Mouse (Mus musculus): ENCODE data around the gene Slamf1. TPM values are rescaled to one million over a fixed set of nuclear protein-coding genes. Genes with fewer than 3 reads are reported as not detected.
A peak's percentile ranks its signal among the peaks of the same experiment; 100 is the strongest.

The Slamf1 gene
- polyA plus RNA-seq, 1 experiment from 2014 or later, result 0.25 TPM

DNA sequence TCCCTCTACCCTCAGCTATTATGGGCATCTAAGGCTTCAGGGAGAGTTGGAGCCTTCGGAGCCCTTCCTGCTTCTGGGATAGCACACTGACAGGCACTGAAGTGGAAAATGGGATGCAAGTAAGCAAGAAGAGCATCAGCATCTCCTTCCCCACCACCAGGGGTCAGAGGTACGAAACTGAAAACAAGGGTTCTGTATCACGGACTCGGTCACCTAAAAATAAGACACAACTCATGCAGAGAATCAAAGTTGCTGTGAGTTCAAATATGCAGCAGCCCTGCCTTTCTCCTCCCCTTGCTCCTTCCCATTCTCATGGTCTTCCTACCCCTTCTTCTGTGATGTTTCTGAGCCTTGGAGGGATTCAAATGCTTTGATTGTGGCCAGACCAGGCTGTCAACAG is 58.5 kb downstream of the Slamf1 start:
- no peaks in the 10 kb centered on the region for H3K9me3 ChIP-seq (ENCODE audit: control insufficient read depth, low read length)
- no peak overlapping the region for H3K27ac ChIP-seq (ENCODE audit: low read depth, low read length)
- H3K27me3 ChIP-seq (ENCODE audit: control insufficient read depth, insufficient read depth, low read length), result no peaks in the 10 kb centered on the region
- 0 out of 2 replicates have a peak, but pooled peaks have one; percentile 40 for ATAC-seq (ENCODE audit: low FRiP score)
- WGBS, result 36% methylated on average over 4 of the region's 4 CpGs
- no peak overlapping the region for H3K4me2 ChIP-seq (replicated peaks; ENCODE audit: low read depth, low read length)
- peak; percentile 11 for DNase-seq (ENCODE audit: low spot score)
- no peak overlapping the region for H3K4me3 ChIP-seq (ENCODE audit: low read depth, low read length)
- no peak overlapping the region for H3K9ac ChIP-seq (ENCODE audit: low read depth, low read length)
- no peaks in the 10 kb centered on the region for H3K4me1 ChIP-seq (replicated peaks; ENCODE audit: control insufficient read depth, insufficient read depth, low read length)
- H3K36me3 ChIP-seq (ENCODE audit: control insufficient read depth, insufficient read depth, low read length), result no peaks in the 10 kb centered on the region

GRCm38 (mm10) chr1:171826164-171826563 is 59.2 kb downstream of the Slamf1 start:
- H3K36me3 ChIP-seq (ENCODE audit: control insufficient read depth, insufficient read depth, low read length), result no peaks in the 10 kb centered on the region
- no peak overlapping the region for H3K4me2 ChIP-seq (replicated peaks; ENCODE audit: low read depth, low read length)
- H3K4me3 ChIP-seq (ENCODE audit: low read depth, low read length), result no peak overlapping the region
- ATAC-seq (ENCODE audit: low FRiP score) (peak; percentile 40; the same call in 1 of the 2 replicates), DNase-seq (ENCODE audit: low spot score) (peak; percentile 55)
- no peaks in the 10 kb centered on the region for H3K27me3 ChIP-seq (ENCODE audit: control insufficient read depth, insufficient read depth, low read length)
- H3K4me1 ChIP-seq (replicated peaks; ENCODE audit: control insufficient read depth, insufficient read depth, low read length), result no peaks in the 10 kb centered on the region
- no peak overlapping the region for H3K27ac ChIP-seq (ENCODE audit: low read depth, low read length)
- H3K9ac ChIP-seq (ENCODE audit: low read depth, low read length), result no peak overlapping the region
- H3K9me3 ChIP-seq (ENCODE audit: control insufficient read depth, low read length), result no peaks in the 10 kb centered on the region

GRCm38 (mm10) chr1:171827674-171828073 is 60.7 kb downstream of the Slamf1 start:
- ATAC-seq (ENCODE audit: low FRiP score), result no peak
- Histone ChIP-seq H3K27me3 (ENCODE audit: control insufficient read depth, insufficient read depth, low read length) (no peaks in the 10 kb centered on the region), H3K9ac (ENCODE audit: low read depth, low read length) (no peak overlapping the region), H3K4me2 (replicated peaks; ENCODE audit: low read depth, low read length) (no peak overlapping the region), H3K36me3 (ENCODE audit: control insufficient read depth, insufficient read depth, low read length) (no peaks in the 10 kb centered on the region), H3K9me3 (ENCODE audit: control insufficient read depth, low read length) (no peaks in the 10 kb centered on the region), H3K27ac (ENCODE audit: low read depth, low read length) (no peak overlapping the region), H3K4me1 (replicated peaks; ENCODE audit: control insufficient read depth, insufficient read depth, low read length) (no peaks in the 10 kb centered on the region), H3K4me3 (ENCODE audit: low read depth, low read length) (no peak overlapping the region)
- DNase-seq (ENCODE audit: low spot score), result no peak

DNA sequence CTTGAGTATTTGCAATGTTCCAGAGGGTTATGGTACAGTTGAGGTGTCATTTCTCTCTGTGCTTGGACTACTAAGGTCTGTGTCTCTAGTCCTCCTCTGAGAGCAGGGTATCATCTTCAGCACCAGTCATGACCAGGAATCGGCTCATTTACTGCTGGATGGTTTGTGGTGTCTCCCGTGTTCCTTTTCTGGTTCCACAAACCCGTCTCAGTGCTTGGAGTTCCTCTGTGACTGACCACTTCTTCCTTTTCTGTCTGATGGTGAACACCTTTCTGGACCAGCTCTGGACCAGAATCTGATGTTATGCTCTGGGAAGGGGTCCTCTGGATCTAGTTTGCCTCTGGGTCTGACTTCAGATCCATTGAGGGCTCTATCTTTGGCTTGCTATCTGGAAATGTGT is 72.6 kb downstream of the Slamf1 start, which contains the start of gene Cd84:
TSS of gene Cd84 (plus strand) at position 210 of the 400 bp plus-strand sequence.
- no peak within 1 kb of the TSS for H3K4me3 ChIP-seq (ENCODE audit: low read depth, low read length)
- 93% methylated on average over 3 of the region's 3 CpGs for WGBS
- DNase-seq (ENCODE audit: low spot score), result no peak
- no peaks in the 10 kb centered on the region for H3K27me3 ChIP-seq (ENCODE audit: control insufficient read depth, insufficient read depth, low read length)
- H3K9me3 ChIP-seq (ENCODE audit: control insufficient read depth, low read length), result no peaks in the 10 kb centered on the region
- ATAC-seq (ENCODE audit: low FRiP score), result no peak
- no peak within 1 kb of the TSS for H3K9ac ChIP-seq (ENCODE audit: low read depth, low read length)
- H3K36me3 ChIP-seq (ENCODE audit: control insufficient read depth, insufficient read depth, low read length), result no peaks in the 10 kb centered on the region
- H3K27ac ChIP-seq (ENCODE audit: low read depth, low read length), result no peak within 1 kb of the TSS
- no peaks in the 10 kb centered on the region for H3K4me1 ChIP-seq (replicated peaks; ENCODE audit: control insufficient read depth, insufficient read depth, low read length)
- no peak within 1 kb of the TSS for H3K4me2 ChIP-seq (replicated peaks; ENCODE audit: low read depth, low read length)

DNA sequence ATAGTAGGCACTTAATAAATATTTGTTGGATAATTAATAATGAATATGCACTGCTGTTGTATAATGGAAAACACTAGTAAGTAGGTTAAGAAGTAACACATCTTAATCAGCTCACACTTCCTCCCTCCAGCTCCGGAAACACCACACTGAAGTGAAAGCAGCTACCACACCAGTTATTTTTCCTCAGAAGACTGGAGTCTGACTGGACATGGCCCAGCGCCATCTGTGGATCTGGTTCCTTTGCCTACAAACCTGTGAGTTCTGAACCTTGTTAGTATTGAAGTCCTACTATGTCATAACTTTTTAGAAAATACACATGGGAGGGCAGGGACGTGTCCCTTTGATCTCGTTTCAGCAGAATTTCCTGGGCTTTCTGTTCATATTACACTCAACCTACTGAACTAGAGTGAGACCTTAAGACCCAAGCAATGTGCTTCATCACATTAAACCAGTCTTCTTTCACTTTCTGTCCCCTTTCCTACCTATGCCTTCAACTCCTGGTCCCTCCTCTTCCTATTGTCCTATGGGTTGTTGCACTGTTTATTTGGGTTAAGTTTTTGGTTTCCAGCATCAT is 73.6 kb downstream of the Slamf1 start:
- WGBS, result 89% methylated on average over 4 of the region's 4 CpGs
- no peak overlapping the region for H3K27ac ChIP-seq (ENCODE audit: low read depth, low read length)

DNA sequence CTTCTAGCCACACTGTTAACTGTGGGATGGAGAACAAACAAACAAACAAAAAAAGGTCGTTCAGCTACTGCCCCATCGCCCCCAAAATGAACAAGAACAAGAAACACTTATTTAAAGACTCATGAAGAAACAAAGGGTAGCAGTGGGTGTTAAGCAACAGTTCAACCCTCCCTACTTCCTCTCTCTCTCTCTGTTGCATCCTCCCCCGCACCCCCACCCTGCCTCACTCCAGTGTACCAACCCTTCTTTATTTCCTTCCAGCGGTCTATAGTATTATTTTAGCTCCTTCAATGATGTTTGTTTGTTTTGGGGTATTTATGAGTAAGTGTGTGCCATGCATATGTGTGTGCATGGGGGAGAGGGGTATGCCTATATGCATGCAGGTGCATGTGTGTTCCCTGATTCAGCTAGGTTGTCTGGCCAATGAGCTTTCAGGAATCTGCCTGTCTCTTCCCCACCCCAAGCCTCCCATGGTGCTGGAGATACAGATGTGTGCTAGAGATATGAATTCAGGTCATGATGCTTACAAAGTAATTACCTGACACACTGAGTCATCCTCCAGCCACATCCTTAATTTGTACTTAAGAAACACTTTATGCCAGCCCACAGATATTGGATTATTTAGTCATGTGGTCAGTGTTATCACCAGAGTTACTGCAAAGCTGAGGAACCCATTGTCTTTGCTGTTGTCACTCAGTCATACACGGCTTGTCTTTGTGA is 78.3 kb downstream of the Slamf1 start:
- no peaks in the 10 kb centered on the region for H3K27me3 ChIP-seq (ENCODE audit: control insufficient read depth, insufficient read depth, low read length)
- ATAC-seq (ENCODE audit: low FRiP score) (no peak), DNase-seq (ENCODE audit: low spot score) (no peak)
- H3K9ac ChIP-seq (ENCODE audit: low read depth, low read length), result no peak overlapping the region
- WGBS, result 79% methylated on average over 5 of the region's 5 CpGs
- H3K4me2 ChIP-seq (replicated peaks; ENCODE audit: low read depth, low read length), result no peak overlapping the region
- no peaks in the 10 kb centered on the region for H3K9me3 ChIP-seq (ENCODE audit: control insufficient read depth, low read length)
- H3K4me3 ChIP-seq (ENCODE audit: low read depth, low read length), result no peak overlapping the region
- no peak overlapping the region for H3K27ac ChIP-seq (ENCODE audit: low read depth, low read length)
- no peaks in the 10 kb centered on the region for H3K36me3 ChIP-seq (ENCODE audit: control insufficient read depth, insufficient read depth, low read length)
- H3K4me1 ChIP-seq (replicated peaks; ENCODE audit: control insufficient read depth, insufficient read depth, low read length), result no peaks in the 10 kb centered on the region

More for the DNA sequence above, 73.6 kb downstream of the Slamf1 start:
- ATAC-seq (ENCODE audit: low FRiP score) (no peak), DNase-seq (ENCODE audit: low spot score) (no peak)
- H3K9me3 ChIP-seq (ENCODE audit: control insufficient read depth, low read length), result no peaks in the 10 kb centered on the region
- H3K4me3 ChIP-seq (ENCODE audit: low read depth, low read length), result no peak overlapping the region
- no peaks in the 10 kb centered on the region for H3K4me1 ChIP-seq (replicated peaks; ENCODE audit: control insufficient read depth, insufficient read depth, low read length)
- H3K27me3 ChIP-seq (ENCODE audit: control insufficient read depth, insufficient read depth, low read length), result no peaks in the 10 kb centered on the region
- H3K36me3 ChIP-seq (ENCODE audit: control insufficient read depth, insufficient read depth, low read length), result no peaks in the 10 kb centered on the region
- no peak overlapping the region for H3K4me2 ChIP-seq (replicated peaks; ENCODE audit: low read depth, low read length)
- H3K9ac ChIP-seq (ENCODE audit: low read depth, low read length), result no peak overlapping the region

GRCm38 (mm10) chr1:171848201-171848600 is 81.3 kb downstream of the Slamf1 start:
- H3K9ac ChIP-seq (ENCODE audit: low read depth, low read length), result no peak overlapping the region
- no peaks in the 10 kb centered on the region for H3K36me3 ChIP-seq (ENCODE audit: control insufficient read depth, insufficient read depth, low read length)
- H3K27ac ChIP-seq (ENCODE audit: low read depth, low read length), result no peak overlapping the region
- no peaks in the 10 kb centered on the region for H3K4me1 ChIP-seq (replicated peaks; ENCODE audit: control insufficient read depth, insufficient read depth, low read length)
- no peaks in the 10 kb centered on the region for H3K27me3 ChIP-seq (ENCODE audit: control insufficient read depth, insufficient read depth, low read length)
- no peak overlapping the region for H3K4me3 ChIP-seq (ENCODE audit: low read depth, low read length)
- no peak for DNase-seq (ENCODE audit: low spot score)
- H3K4me2 ChIP-seq (replicated peaks; ENCODE audit: low read depth, low read length), result no peak overlapping the region
- no peak for ATAC-seq (ENCODE audit: low FRiP score)
- no peaks in the 10 kb centered on the region for H3K9me3 ChIP-seq (ENCODE audit: control insufficient read depth, low read length)

- no peak overlapping the region for H3K27ac ChIP-seq (ENCODE audit: low read depth, low read length)
- H3K9ac ChIP-seq (ENCODE audit: low read depth, low read length), result no peak overlapping the region
- H3K4me2 ChIP-seq (replicated peaks; ENCODE audit: low read depth, low read length), result no peak overlapping the region
- no peaks in the 10 kb centered on the region for H3K36me3 ChIP-seq (ENCODE audit: control insufficient read depth, insufficient read depth, low read length)
- H3K27me3 ChIP-seq (ENCODE audit: control insufficient read depth, insufficient read depth, low read length), result no peaks in the 10 kb centered on the region
- no peaks in the 10 kb centered on the region for H3K4me1 ChIP-seq (replicated peaks; ENCODE audit: control insufficient read depth, insufficient read depth, low read length)
- H3K4me3 ChIP-seq (ENCODE audit: low read depth, low read length), result no peak overlapping the region
- ATAC-seq (ENCODE audit: low FRiP score) (no peak), DNase-seq (ENCODE audit: low spot score) (no peak)
- no peaks in the 10 kb centered on the region for H3K9me3 ChIP-seq (ENCODE audit: control insufficient read depth, low read length)
- 94% methylated on average over 4 of the region's 4 CpGs for WGBS
Measured at GRCm38 (mm10) chr1:171848757-171849156, 81.8 kb downstream of the Slamf1 start.

- 86% methylated on average over 5 of the region's 5 CpGs for WGBS
- H3K27me3 ChIP-seq (ENCODE audit: control insufficient read depth, insufficient read depth, low read length), result no peaks in the 10 kb centered on the region
- ATAC-seq (ENCODE audit: low FRiP score), result no peak
Measured at GRCm38 (mm10) chr1:171849454-171849853, 82.5 kb downstream of the Slamf1 start.

More at GRCm38 (mm10) chr1:171849454-171849853, 82.5 kb downstream of the Slamf1 start:
- Histone ChIP-seq H3K27ac (ENCODE audit: low read depth, low read length) (no peak overlapping the region), H3K36me3 (ENCODE audit: control insufficient read depth, insufficient read depth, low read length) (no peaks in the 10 kb centered on the region), H3K9me3 (ENCODE audit: control insufficient read depth, low read length) (no peaks in the 10 kb centered on the region), H3K9ac (ENCODE audit: low read depth, low read length) (no peak overlapping the region), H3K4me2 (replicated peaks; ENCODE audit: low read depth, low read length) (no peak overlapping the region), H3K4me3 (ENCODE audit: low read depth, low read length) (no peak overlapping the region), H3K4me1 (replicated peaks; ENCODE audit: control insufficient read depth, insufficient read depth, low read length) (no peaks in the 10 kb centered on the region)
- no peak for DNase-seq (ENCODE audit: low spot score)

All from hindbrain, embryonic 11.5 days (tissue).